Mouse (Mus musculus) 3134 (cell line): ENCODE data around the gene Acap1.
"Not testable (repeated sequence)": the region's sequence is repeated elsewhere in the genome, so short reads cannot be mapped to it uniquely, and the experiment has no call there.

Experiments used
- DNase-seq: peaks from one replicate; pipeline ENCODE4 v3.0.0-alpha.2; 2011; ENCODE audit warnings: low spot score; ENCODE audit not compliant: insufficient read length; ENCODE audit errors: extremely low read depth

The Acap1 gene

GRCm38 (mm10) chr11:69895291-69895690, at the start of gene Acap1:
Gene Acap1 (minus strand): TSS chr11:69895539.
- no peak for DNase-seq

- no peak for DNase-seq
Observed at GRCm38 (mm10) chr11:69940962-69941361, 45.6 kb upstream of the Acap1 start.

- DNase-seq: no peak
Observed at GRCm38 (mm10) chr11:69939731-69940130, 44.4 kb upstream of the Acap1 start.

GRCm38 (mm10) chr11:69939181-69939580, 43.8 kb upstream of the Acap1 start:
- DNase-seq: no peak

- no peak for DNase-seq
Observed at GRCm38 (mm10) chr11:69938401-69938979, 43.2 kb upstream of the Acap1 start.

GRCm38 (mm10) chr11:69937834-69938233, 42.5 kb upstream of the Acap1 start:
- DNase-seq: no peak

GRCm38 (mm10) chr11:69937385-69937784, 42.0 kb upstream of the Acap1 start:
- DNase-seq: no peak

- no peak for DNase-seq
Observed at GRCm38 (mm10) chr11:69936714-69937347, 41.5 kb upstream of the Acap1 start.

- no peak for DNase-seq
Observed at GRCm38 (mm10) chr11:69936156-69936555, 40.8 kb upstream of the Acap1 start.

- no peak for DNase-seq
Observed at GRCm38 (mm10) chr11:69935137-69935879, 40.0 kb upstream of the Acap1 start, which contains the start of gene Ybx2. Gene Ybx2 (plus strand): TSS chr11:69935796.

GRCm38 (mm10) chr11:69934681-69935080, 39.3 kb upstream of the Acap1 start:
- DNase-seq: no peak

- DNase-seq: peak; percentile 37
Observed at GRCm38 (mm10) chr11:69934169-69934568, 38.8 kb upstream of the Acap1 start.

- DNase-seq: no peak
Observed at GRCm38 (mm10) chr11:69933066-69933465, 37.7 kb upstream of the Acap1 start.

- no peak for DNase-seq
Observed at GRCm38 (mm10) chr11:69932254-69932653, 36.9 kb upstream of the Acap1 start.

- no peak for DNase-seq
Observed at GRCm38 (mm10) chr11:69931769-69932168, 36.4 kb upstream of the Acap1 start.

- no peak for DNase-seq
Observed at GRCm38 (mm10) chr11:69930967-69931537, 35.7 kb upstream of the Acap1 start.

- not testable (repeated sequence) for DNase-seq
Observed at GRCm38 (mm10) chr11:69930176-69930575, 34.8 kb upstream of the Acap1 start.

- no peak for DNase-seq
Observed at GRCm38 (mm10) chr11:69929712-69930111, 34.4 kb upstream of the Acap1 start.

GRCm38 (mm10) chr11:69927501-69927900, 32.2 kb upstream of the Acap1 start:
- no peak for DNase-seq

- DNase-seq: no peak
Observed at GRCm38 (mm10) chr11:69922796-69923195, 27.5 kb upstream of the Acap1 start.

- DNase-seq: peak; percentile 36
Observed at GRCm38 (mm10) chr11:69922012-69922756, 26.8 kb upstream of the Acap1 start.
